Mouse (Mus musculus): ENCODE data around the gene Magi1. TPM values are rescaled to one million over a fixed set of nuclear protein-coding genes. Genes with fewer than 3 reads are reported as not detected.

Magi1 gene
- polyA plus RNA-seq, 1 experiment, result 2.1 TPM

GRCm38 (mm10) chr6:93904987-93905386 lies 378.7 kb downstream of the Magi1 start:
- H3K4me1 ChIP-seq (replicated peaks; ENCODE audit: control insufficient read depth, insufficient read depth, low read length), result no peaks in the 10 kb centered on the region
- no peaks in the 10 kb centered on the region for H3K36me3 ChIP-seq (ENCODE audit: control insufficient read depth, insufficient read depth, low read length)
- H3K4me3 ChIP-seq (ENCODE audit: control insufficient read depth, insufficient read depth, low read length), result no peak overlapping the region
- DNase-seq, result no peak
- H3K27me3 ChIP-seq (ENCODE audit: control insufficient read depth, insufficient read depth, low read length), result no peaks in the 10 kb centered on the region
- WGBS, result 86% methylated on average over 2 of the region's 2 CpGs
- no peak for TF ChIP-seq POLR2A (IDR thresholded peaks at IDR 0.05; ENCODE audit: control insufficient read depth, extremely low read depth, insufficient read depth, low read length, poor library complexity)
- no peak for TF ChIP-seq CTCF (IDR thresholded peaks at IDR 0.05; ENCODE audit: borderline replicate concordance, control insufficient read depth, extremely low read depth, insufficient read depth, low read length, poor library complexity)
- H3K27ac ChIP-seq (ENCODE audit: control insufficient read depth, insufficient read depth, low read length), result no peak overlapping the region

- no peak overlapping the region for H3K27ac ChIP-seq (ENCODE audit: control insufficient read depth, insufficient read depth, low read length)
- no peak for DNase-seq
- no peaks in the 10 kb centered on the region for H3K4me1 ChIP-seq (replicated peaks; ENCODE audit: control insufficient read depth, insufficient read depth, low read length)
- H3K4me3 ChIP-seq (ENCODE audit: control insufficient read depth, insufficient read depth, low read length), result no peak overlapping the region
- H3K27me3 ChIP-seq (ENCODE audit: control insufficient read depth, insufficient read depth, low read length), result no peaks in the 10 kb centered on the region
- TF ChIP-seq CTCF (IDR thresholded peaks at IDR 0.05; ENCODE audit: borderline replicate concordance, control insufficient read depth, extremely low read depth, insufficient read depth, low read length, poor library complexity), result no peak
- TF ChIP-seq POLR2A (IDR thresholded peaks at IDR 0.05; ENCODE audit: control insufficient read depth, extremely low read depth, insufficient read depth, low read length, poor library complexity), result no peak
- no peaks in the 10 kb centered on the region for H3K36me3 ChIP-seq (ENCODE audit: control insufficient read depth, insufficient read depth, low read length)
- WGBS, result 86% methylated on average over 2 of the region's 2 CpGs
These were observed 381.5 kb downstream of the Magi1 start for GRCm38 (mm10) chr6:93902239-93902638.

GRCm38 (mm10) chr6:93901408-93901807 lies 382.3 kb downstream of the Magi1 start:
- Histone ChIP-seq H3K36me3 (ENCODE audit: control insufficient read depth, insufficient read depth, low read length) (no peaks in the 10 kb centered on the region), H3K27me3 (ENCODE audit: control insufficient read depth, insufficient read depth, low read length) (no peaks in the 10 kb centered on the region), H3K27ac (ENCODE audit: control insufficient read depth, insufficient read depth, low read length) (no peak overlapping the region), H3K4me1 (replicated peaks; ENCODE audit: control insufficient read depth, insufficient read depth, low read length) (no peaks in the 10 kb centered on the region), H3K4me3 (ENCODE audit: control insufficient read depth, insufficient read depth, low read length) (no peak overlapping the region)
- no peak for DNase-seq
- WGBS, result 96% methylated on average over 2 of the region's 2 CpGs
- TF ChIP-seq POLR2A (IDR thresholded peaks at IDR 0.05; ENCODE audit: control insufficient read depth, extremely low read depth, insufficient read depth, low read length, poor library complexity), result no peak
- no peak for TF ChIP-seq CTCF (IDR thresholded peaks at IDR 0.05; ENCODE audit: borderline replicate concordance, control insufficient read depth, extremely low read depth, insufficient read depth, low read length, poor library complexity)

- no peaks in the 10 kb centered on the region for H3K4me1 ChIP-seq (replicated peaks; ENCODE audit: control insufficient read depth, insufficient read depth, low read length)
- 83% methylated on average over 2 of the region's 2 CpGs for WGBS
- H3K27me3 ChIP-seq (ENCODE audit: control insufficient read depth, insufficient read depth, low read length), result no peaks in the 10 kb centered on the region
- TF ChIP-seq POLR2A (IDR thresholded peaks at IDR 0.05; ENCODE audit: control insufficient read depth, extremely low read depth, insufficient read depth, low read length, poor library complexity) (no peak), CTCF (IDR thresholded peaks at IDR 0.05; ENCODE audit: borderline replicate concordance, control insufficient read depth, extremely low read depth, insufficient read depth, low read length, poor library complexity) (no peak)
- no peaks in the 10 kb centered on the region for H3K36me3 ChIP-seq (ENCODE audit: control insufficient read depth, insufficient read depth, low read length)
- DNase-seq, result no peak
- H3K27ac ChIP-seq (ENCODE audit: control insufficient read depth, insufficient read depth, low read length), result no peak overlapping the region
- H3K4me3 ChIP-seq (ENCODE audit: control insufficient read depth, insufficient read depth, low read length), result no peak overlapping the region
These were observed 386.2 kb downstream of the Magi1 start for GRCm38 (mm10) chr6:93897512-93897911.

GRCm38 (mm10) chr6:93895721-93896120 lies 388.0 kb downstream of the Magi1 start:
- no peak for TF ChIP-seq CTCF (IDR thresholded peaks at IDR 0.05; ENCODE audit: borderline replicate concordance, control insufficient read depth, extremely low read depth, insufficient read depth, low read length, poor library complexity)
- no peak for TF ChIP-seq POLR2A (IDR thresholded peaks at IDR 0.05; ENCODE audit: control insufficient read depth, extremely low read depth, insufficient read depth, low read length, poor library complexity)
- H3K27me3 ChIP-seq (ENCODE audit: control insufficient read depth, insufficient read depth, low read length), result no peaks in the 10 kb centered on the region
- no peak overlapping the region for H3K4me3 ChIP-seq (ENCODE audit: control insufficient read depth, insufficient read depth, low read length)
- DNase-seq, result no peak
- 83% methylated on average over 2 of the region's 2 CpGs for WGBS
- no peaks in the 10 kb centered on the region for H3K36me3 ChIP-seq (ENCODE audit: control insufficient read depth, insufficient read depth, low read length)
- H3K4me1 ChIP-seq (replicated peaks; ENCODE audit: control insufficient read depth, insufficient read depth, low read length), result no peaks in the 10 kb centered on the region
- H3K27ac ChIP-seq (ENCODE audit: control insufficient read depth, insufficient read depth, low read length), result no peak overlapping the region

GRCm38 (mm10) chr6:93893956-93894355 lies 389.8 kb downstream of the Magi1 start:
- Histone ChIP-seq H3K36me3 (ENCODE audit: control insufficient read depth, insufficient read depth, low read length) (no peaks in the 10 kb centered on the region), H3K4me1 (replicated peaks; ENCODE audit: control insufficient read depth, insufficient read depth, low read length) (no peaks in the 10 kb centered on the region), H3K4me3 (ENCODE audit: control insufficient read depth, insufficient read depth, low read length) (no peak overlapping the region), H3K27ac (ENCODE audit: control insufficient read depth, insufficient read depth, low read length) (no peak overlapping the region), H3K27me3 (ENCODE audit: control insufficient read depth, insufficient read depth, low read length) (no peaks in the 10 kb centered on the region)
- DNase-seq, result no peak
- TF ChIP-seq POLR2A (IDR thresholded peaks at IDR 0.05; ENCODE audit: control insufficient read depth, extremely low read depth, insufficient read depth, low read length, poor library complexity) (no peak), CTCF (IDR thresholded peaks at IDR 0.05; ENCODE audit: borderline replicate concordance, control insufficient read depth, extremely low read depth, insufficient read depth, low read length, poor library complexity) (no peak)
- WGBS, result 92% methylated on average over 7 of the region's 7 CpGs

GRCm38 (mm10) chr6:93892922-93893321 lies 390.8 kb downstream of the Magi1 start:
- no peaks in the 10 kb centered on the region for H3K27me3 ChIP-seq (ENCODE audit: control insufficient read depth, insufficient read depth, low read length)
- TF ChIP-seq CTCF (IDR thresholded peaks at IDR 0.05; ENCODE audit: borderline replicate concordance, control insufficient read depth, extremely low read depth, insufficient read depth, low read length, poor library complexity), result no peak
- no peak for TF ChIP-seq POLR2A (IDR thresholded peaks at IDR 0.05; ENCODE audit: control insufficient read depth, extremely low read depth, insufficient read depth, low read length, poor library complexity)
- no peak overlapping the region for H3K4me3 ChIP-seq (ENCODE audit: control insufficient read depth, insufficient read depth, low read length)
- H3K27ac ChIP-seq (ENCODE audit: control insufficient read depth, insufficient read depth, low read length), result no peak overlapping the region
- H3K36me3 ChIP-seq (ENCODE audit: control insufficient read depth, insufficient read depth, low read length), result no peaks in the 10 kb centered on the region
- WGBS, result 89% methylated on average over 5 of the region's 5 CpGs
- H3K4me1 ChIP-seq (replicated peaks; ENCODE audit: control insufficient read depth, insufficient read depth, low read length), result no peaks in the 10 kb centered on the region
- no peak for DNase-seq

Measured in thymus, adult 2 months (tissue).